Mouse (Mus musculus) neural tube, embryonic 14.5 days (tissue): Measurements from ENCODE around the gene Cdk7. TPM values are rescaled to one million over a fixed set of nuclear protein-coding genes. Genes with fewer than 3 reads are reported as not detected.

Source experiments
- ATAC-seq: fragments of 200-750 bp; cut with Nextera tagmentation; 2 replicates; pipeline ENCODE4 v1.8.0; 2017; ENCODE audit warnings: low read depth, mild to moderate bottlenecking, moderate TSS enrichment, moderate library complexity
- H3K27ac ChIP-seq: fragments of 300-500 bp; sonication (generic); 2 replicates; pipeline ENCODE4 v1.5.1; 2014; ENCODE audit warnings: low read depth, mild to moderate bottlenecking, control low read depth, low read length, moderate library complexity, mixed read lengths
- H3K27me3 ChIP-seq: fragments of 300-500 bp; sonication (generic); 2 replicates; pipeline ENCODE4 v1.6.1; 2014; ENCODE audit warnings: low read length; ENCODE audit not compliant: control insufficient read depth, insufficient read depth
- H3K36me3 ChIP-seq: fragments of 300-500 bp; sonication (generic); 2 replicates; pipeline ENCODE4 v1.6.1; 2014; ENCODE audit warnings: low read length, mixed read lengths; ENCODE audit not compliant: control insufficient read depth, insufficient read depth
- H3K4me1 ChIP-seq: fragments of 300-500 bp; sonication (generic); 2 replicates; pipeline ENCODE4 v1.6.1; 2014; ENCODE audit warnings: low read length; ENCODE audit not compliant: control insufficient read depth, insufficient read depth
- H3K4me2 ChIP-seq: fragments of 300-500 bp; sonication (generic); 2 replicates; pipeline ENCODE4 v1.6.1; 2014; ENCODE audit warnings: mild to moderate bottlenecking, low read depth, low read length, control low read depth
- H3K4me3 ChIP-seq: fragments of 300-500 bp; sonication (generic); 2 replicates; pipeline ENCODE4 v1.5.1; 2014; ENCODE audit warnings: low read depth, low read length, control low read depth, mixed read lengths
- H3K9ac ChIP-seq: fragments of 300-500 bp; sonication (generic); replicated peaks from 2 replicates; pipeline ENCODE4 v1.6.1; 2014; ENCODE audit warnings: low read depth, mild to moderate bottlenecking, control low read depth, low read length, mixed read lengths
- H3K9me3 ChIP-seq: fragments of 300-500 bp; sonication (generic); 2 replicates; pipeline ENCODE4 v1.6.1; 2016; ENCODE audit warnings: low read length; ENCODE audit not compliant: control insufficient read depth
- WGBS: fragments of 180-500 bp; shearing (Covaris S2); extraction: QIAGEN DNeasy Blood & Tissue Kit; methylation state at CpG from one replicate; pipeline ENCODE4 v1.1.7; 2014; 5-methylcytosine and 5-hydroxymethylcytosine counted together
- polyA plus RNA-seq: library from polyadenylated mRNA; unstranded; fragments of >200 nt; fragmentation: Nextera tagmentation; extraction: Ambion mirVana; gene quantifications from 2 replicates; pipeline ENCODE4 v1.2.1, GENCODE M21; 2014

The Cdk7 gene
- 43.6 and 44.1 TPM in 2 replicates for polyA plus RNA-seq

DNA sequence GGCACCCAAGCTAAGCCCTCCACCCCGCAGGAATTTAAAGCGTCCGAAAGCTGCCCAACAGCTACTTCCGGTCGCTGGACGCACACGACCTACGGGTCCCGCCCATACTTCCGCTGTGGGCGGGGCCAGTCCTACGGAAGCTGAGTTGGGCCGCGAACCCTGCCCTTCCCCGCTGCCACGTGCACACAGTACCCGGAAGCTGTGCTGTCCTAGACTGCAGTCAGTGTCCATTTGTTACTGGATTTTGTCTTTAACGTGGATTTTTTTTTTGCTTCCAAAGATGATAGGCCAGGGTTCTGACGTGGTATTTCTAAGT is at the start of gene Cdk7:
Gene Cdk7, minus strand, starts transcription at position 79 of the 316 bp plus-strand sequence.
- Histone ChIP-seq H3K36me3 (0 out of 2 replicates have a peak, but pooled peaks cover 5% of the 10 kb centered on the region), H3K27me3 (no peaks in the 10 kb centered on the region), H3K27ac (peak within 1 kb of the TSS; percentile 85), H3K4me2 (peak within 1 kb of the TSS; percentile 87), H3K9ac (peak within 1 kb of the TSS; percentile 83), H3K4me3 (peak within 1 kb of the TSS; percentile 88), H3K9me3 (no peaks in the 10 kb centered on the region), H3K4me1 (peaks cover 8% of the 10 kb centered on the region)
- ATAC-seq = peak; percentile 99
- under 1% methylated on average over 19 of the region's 19 CpGs for whole genome bisulfite sequencing

DNA sequence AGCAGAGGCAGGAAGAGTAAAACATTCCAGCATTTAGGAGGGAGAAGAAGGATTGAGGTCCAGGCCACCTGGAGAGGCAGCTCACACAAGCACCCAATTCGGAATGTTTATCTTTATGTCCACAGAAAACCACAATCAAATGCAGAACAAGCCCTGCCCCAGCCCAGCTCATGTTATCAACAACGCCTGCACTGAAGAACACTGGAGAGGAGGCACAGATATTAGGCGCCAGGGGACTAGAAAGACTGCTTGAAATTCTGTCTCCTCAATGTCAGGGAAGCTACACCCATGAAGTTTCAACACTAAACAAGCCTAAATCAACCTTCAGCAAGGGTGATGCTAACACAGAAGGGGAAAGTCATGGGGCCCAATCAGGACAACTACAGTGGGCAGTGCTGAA is 46.8 kb upstream of the Cdk7 start:
- Histone ChIP-seq H3K9me3 (no peaks in the 10 kb centered on the region), H3K27me3 (no peaks in the 10 kb centered on the region), H3K9ac (no peak overlapping the region), H3K4me2 (no peak overlapping the region), H3K4me3 (no peak overlapping the region), H3K36me3 (no peaks in the 10 kb centered on the region), H3K27ac (no peak overlapping the region), H3K4me1 (peaks cover 5% of the 10 kb centered on the region)
- 81% methylated on average over 3 of the region's 3 CpGs for WGBS
- no peak for ATAC-seq

DNA sequence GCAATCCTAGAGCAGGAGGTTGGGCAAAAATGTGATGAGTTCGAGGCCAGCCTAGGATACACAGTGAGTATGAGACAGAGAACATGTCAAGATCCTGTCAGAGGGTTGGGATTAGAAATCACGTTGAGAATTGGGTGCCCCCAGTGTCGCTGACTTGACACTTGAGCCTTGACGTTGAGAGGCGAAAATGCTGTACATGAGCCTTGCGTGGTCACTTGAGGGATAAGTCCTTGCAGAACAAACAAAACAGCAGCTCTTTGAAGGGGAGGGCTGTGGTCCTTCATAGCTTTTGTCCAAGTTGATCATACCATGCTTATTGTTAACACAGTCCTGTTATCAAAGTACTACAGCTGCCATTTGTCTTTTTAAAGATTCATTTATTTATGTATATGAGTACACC is 46.0 kb upstream of the Cdk7 start:
- Histone ChIP-seq H3K4me2 (no peak overlapping the region), H3K36me3 (no peaks in the 10 kb centered on the region), H3K9me3 (no peaks in the 10 kb centered on the region), H3K27ac (no peak overlapping the region), H3K9ac (no peak overlapping the region), H3K4me3 (no peak overlapping the region), H3K27me3 (no peaks in the 10 kb centered on the region), H3K4me1 (peaks cover 5% of the 10 kb centered on the region)
- no peak for ATAC-seq
- WGBS = 73% methylated on average over 6 of the region's 6 CpGs

DNA sequence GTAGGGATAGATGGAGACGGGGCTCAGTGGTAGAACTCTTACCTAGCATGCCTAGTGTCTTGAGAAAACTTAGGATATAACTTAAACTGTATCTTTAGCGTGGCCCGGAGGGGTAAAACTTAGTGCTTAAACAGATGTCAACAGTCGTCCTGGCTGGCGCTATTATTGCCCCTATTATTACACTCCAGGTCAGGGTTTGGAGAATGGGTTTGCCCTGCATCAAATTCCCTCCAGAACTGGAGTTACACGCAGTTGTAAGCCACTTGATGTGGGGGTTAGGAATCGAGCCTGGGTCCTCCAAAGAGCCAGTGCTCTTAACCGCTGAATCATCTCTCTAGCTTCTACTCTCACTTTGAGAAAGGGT is 45.3 kb upstream of the Cdk7 start:
- Histone ChIP-seq H3K4me2 (peak overlapping the region; percentile 93), H3K4me3 (peak overlapping the region; percentile 62), H3K4me1 (peaks cover 5% of the 10 kb centered on the region), H3K36me3 (no peaks in the 10 kb centered on the region), H3K27ac (no peak overlapping the region), H3K27me3 (no peaks in the 10 kb centered on the region), H3K9me3 (no peaks in the 10 kb centered on the region), H3K9ac (peak overlapping the region; percentile 48)
- 11% methylated on average over 8 of the region's 8 CpGs for WGBS
- ATAC-seq = no peak; the same call in none of the 2 replicates

DNA sequence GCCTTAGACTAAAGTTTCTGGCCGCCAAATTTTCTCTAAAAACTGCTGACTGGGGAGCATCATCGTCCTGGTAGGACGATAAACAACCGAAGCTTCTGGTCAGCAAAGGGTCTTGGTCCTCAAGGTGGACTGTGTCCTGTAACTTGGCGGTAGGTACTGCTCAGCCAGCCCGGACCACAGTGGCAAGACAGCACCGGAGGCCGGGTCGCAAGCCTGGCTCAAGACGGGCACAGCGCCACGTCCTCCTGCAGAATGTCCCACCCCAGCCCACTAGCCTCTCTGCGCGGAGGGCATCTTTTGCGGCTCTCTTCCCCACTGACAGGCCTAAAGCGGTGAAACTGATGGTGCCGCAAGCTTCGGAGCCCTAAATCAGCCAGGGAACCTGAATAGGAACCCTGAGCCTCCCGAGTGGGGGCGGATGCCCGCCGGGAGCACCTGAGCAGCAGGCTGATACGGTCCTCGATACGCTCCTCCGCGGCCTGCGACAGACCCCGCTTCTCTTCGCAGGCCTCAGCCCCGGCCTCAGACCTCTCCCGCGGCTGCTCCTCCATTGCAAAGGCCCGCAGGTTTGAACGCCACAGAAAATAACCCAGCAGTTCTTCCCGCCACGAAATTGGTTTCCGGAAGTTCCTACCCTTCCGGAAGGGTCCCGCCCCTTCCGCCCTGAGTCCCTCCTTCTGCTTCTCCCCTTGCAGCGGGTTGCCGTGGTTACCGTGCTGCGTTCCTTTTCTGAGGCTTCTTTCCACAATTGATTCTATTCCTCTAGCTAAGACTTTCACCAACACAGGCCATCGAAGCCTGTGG is 44.7 kb upstream of the Cdk7 start, which contains the start of gene Cenph:
Gene Cenph, minus strand, starts transcription at position 648 of the 804 bp plus-strand sequence.
- ATAC-seq = peak; percentile 97
- Histone ChIP-seq H3K36me3 (no peaks in the 10 kb centered on the region), H3K4me3 (peak within 1 kb of the TSS; percentile 62), H3K27me3 (no peaks in the 10 kb centered on the region), H3K4me2 (peak within 1 kb of the TSS; percentile 93), H3K27ac (no peak within 1 kb of the TSS), H3K4me1 (peaks cover 5% of the 10 kb centered on the region), H3K9ac (peak within 1 kb of the TSS; percentile 48), H3K9me3 (no peaks in the 10 kb centered on the region)
- under 1% methylated on average over 46 of the region's 46 CpGs for WGBS

DNA sequence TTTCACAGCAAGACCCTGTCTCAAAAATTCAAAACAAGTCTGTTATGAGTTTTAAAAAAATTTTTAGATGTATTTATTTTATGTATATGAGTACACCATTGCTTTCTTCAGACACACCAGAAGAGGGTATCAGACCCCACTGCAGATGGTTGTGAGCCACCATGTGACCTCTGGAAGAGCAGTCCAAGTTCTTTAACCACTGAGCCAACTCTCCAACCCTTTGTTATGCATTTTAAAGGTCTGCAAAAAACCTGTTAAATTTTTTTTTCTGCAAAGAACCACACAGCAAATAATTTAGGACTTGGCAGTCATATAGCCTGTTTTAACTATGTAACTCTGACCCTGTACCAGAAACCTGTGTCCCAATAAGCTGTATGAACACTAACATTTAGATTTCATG is 44.0 kb upstream of the Cdk7 start:
- no peak overlapping the region for H3K27ac ChIP-seq
- no peaks in the 10 kb centered on the region for H3K36me3 ChIP-seq
- H3K4me2 ChIP-seq = peak overlapping the region; percentile 93; the same call in 1 of the 2 replicates
- no peaks in the 10 kb centered on the region for H3K27me3 ChIP-seq
- H3K9me3 ChIP-seq = no peaks in the 10 kb centered on the region
- H3K4me1 ChIP-seq = peaks cover 5% of the 10 kb centered on the region
- no peak overlapping the region for H3K9ac ChIP-seq
- ATAC-seq = no peak
- H3K4me3 ChIP-seq = no peak overlapping the region; the same call in 1 of the 2 replicates

DNA sequence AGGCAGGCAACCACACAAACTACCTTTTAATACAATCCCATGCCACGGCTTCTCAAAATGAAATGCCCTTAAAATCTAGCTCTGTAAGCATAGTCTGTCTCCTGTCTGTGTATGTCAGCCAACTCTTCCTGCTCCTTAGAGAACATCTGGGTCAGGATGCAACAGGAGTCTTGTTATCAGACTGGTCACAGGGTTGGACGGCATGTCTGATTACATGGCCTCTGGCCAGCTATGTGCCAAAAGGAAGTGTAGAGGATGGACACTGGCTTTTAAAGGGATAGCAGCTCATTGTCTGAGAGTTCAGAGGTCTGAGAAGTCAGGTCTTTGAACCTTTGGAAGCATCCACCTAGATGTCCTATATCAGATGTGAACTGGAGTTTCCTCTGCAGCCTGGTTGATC is 24.6 kb upstream of the Cdk7 start:
- Histone ChIP-seq H3K27ac (no peak overlapping the region), H3K4me2 (no peak overlapping the region), H3K4me1 (no peaks in the 10 kb centered on the region), H3K4me3 (no peak overlapping the region), H3K36me3 (no peaks in the 10 kb centered on the region), H3K27me3 (no peaks in the 10 kb centered on the region), H3K9me3 (no peaks in the 10 kb centered on the region), H3K9ac (no peak overlapping the region)
- no peak for ATAC-seq
- 93% methylated on average over 2 of the region's 2 CpGs for WGBS

DNA sequence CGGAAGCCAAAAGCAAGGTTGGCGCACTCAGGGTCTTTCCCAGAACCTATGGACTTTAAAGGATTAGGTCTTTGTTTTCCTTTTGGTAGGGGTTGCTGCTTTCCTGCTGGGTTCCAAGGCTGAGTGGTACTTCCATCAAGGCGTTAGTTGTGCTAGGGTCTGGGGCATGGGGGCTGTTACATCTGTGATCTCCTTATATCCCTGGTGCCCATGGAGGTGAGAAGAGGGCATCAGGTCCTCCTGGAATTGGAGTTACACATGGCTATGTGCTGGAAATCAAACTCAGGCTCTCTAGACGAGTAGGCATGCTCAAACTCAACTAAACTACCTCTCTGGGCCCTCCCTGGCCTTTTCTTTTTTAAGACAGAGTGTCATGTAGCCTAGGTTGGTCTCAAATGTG is 23.4 kb upstream of the Cdk7 start:
- no peaks in the 10 kb centered on the region for H3K36me3 ChIP-seq
- H3K4me3 ChIP-seq = no peak overlapping the region
- WGBS = 69% methylated on average over 4 of the region's 4 CpGs
- no peak for ATAC-seq
- no peak overlapping the region for H3K27ac ChIP-seq
- H3K4me1 ChIP-seq = no peaks in the 10 kb centered on the region
- H3K4me2 ChIP-seq = no peak overlapping the region
- no peaks in the 10 kb centered on the region for H3K9me3 ChIP-seq
- no peak overlapping the region for H3K9ac ChIP-seq
- H3K27me3 ChIP-seq = no peaks in the 10 kb centered on the region

DNA sequence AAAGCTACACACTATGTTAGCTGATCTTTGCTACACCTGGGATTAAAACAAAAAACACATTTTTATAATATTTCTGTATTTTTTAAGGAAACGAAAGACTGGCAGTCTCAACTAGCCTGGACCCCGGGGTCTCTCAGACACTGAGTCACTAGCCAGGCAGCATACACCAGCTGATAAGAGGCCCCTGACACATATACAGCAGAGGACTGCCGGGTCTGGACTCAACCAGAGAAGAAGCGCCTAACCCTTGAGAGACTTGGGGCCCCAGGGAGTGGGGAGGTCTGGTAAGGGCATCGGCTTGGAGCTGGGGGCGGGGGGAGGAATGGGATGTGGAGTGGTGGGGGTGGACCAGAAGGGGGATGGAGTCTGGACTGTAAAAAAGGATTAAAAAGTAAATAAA is 22.3 kb upstream of the Cdk7 start:
- Histone ChIP-seq H3K4me2 (no peak overlapping the region), H3K27me3 (no peaks in the 10 kb centered on the region), H3K4me3 (no peak overlapping the region), H3K27ac (no peak overlapping the region), H3K4me1 (no peaks in the 10 kb centered on the region), H3K9ac (no peak overlapping the region), H3K36me3 (no peaks in the 10 kb centered on the region), H3K9me3 (no peaks in the 10 kb centered on the region)
- 87% methylated on average over 6 of the region's 6 CpGs for WGBS
- no peak for ATAC-seq
